Mouse (Mus musculus): ENCODE data around the gene Parp8.
"Not testable (repeated sequence)": the region's sequence is repeated elsewhere in the genome, so short reads cannot be mapped to it uniquely, and the experiment has no call there.

Parp8 gene

GRCm38 (mm10) chr13:116962480-116963462, 62.6 kb downstream of the Parp8 start:
- DNase-seq (ENCODE audit: low spot score in 2 of 2) = no peak

DNA sequence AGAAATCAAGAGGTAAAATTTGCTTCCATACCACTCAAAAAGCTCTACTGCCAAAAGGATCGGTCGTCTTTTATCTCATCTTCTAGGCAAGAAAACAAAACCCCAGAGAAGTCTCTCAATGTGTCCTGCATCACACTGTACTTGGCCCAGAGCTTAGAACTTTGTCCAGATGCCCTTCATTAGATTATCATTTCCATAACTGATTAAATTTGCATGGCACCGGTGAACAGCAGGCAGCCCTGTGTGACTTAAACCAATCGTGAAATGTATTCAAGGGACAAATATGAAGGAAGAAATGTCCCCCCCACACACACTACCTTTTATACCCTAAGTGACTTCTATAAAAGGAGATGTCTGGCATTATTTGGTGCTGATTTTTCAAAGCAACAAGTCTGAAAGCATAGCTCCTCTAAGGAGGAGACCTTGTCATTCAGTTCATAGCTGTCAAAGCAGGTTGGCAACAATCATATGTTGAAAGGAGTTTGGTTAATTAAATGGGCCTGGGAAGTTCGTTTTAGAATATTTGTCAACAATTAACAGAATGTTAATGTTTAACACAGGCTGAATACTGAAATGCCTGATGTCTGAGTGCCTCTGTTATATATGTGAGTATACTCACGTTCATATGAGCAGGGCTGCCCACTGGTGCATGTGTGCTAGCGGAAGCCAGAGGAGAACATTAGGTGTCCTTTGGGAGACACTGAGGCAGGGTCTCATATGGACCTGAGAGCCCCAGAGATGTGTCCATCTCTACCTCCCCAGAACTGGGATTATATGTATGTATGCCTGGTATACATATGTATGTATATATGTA, 66.4 kb downstream of the Parp8 start:
- no peak for DNase-seq (ENCODE audit: low spot score in 2 of 2)

GRCm38 (mm10) chr13:116957577-116957976, 67.8 kb downstream of the Parp8 start:
- DNase-seq (ENCODE audit: low spot score in 2 of 2) = no peak

GRCm38 (mm10) chr13:116951336-116951735, 74.0 kb downstream of the Parp8 start:
- no peak for DNase-seq (ENCODE audit: low spot score in 2 of 2)

DNA sequence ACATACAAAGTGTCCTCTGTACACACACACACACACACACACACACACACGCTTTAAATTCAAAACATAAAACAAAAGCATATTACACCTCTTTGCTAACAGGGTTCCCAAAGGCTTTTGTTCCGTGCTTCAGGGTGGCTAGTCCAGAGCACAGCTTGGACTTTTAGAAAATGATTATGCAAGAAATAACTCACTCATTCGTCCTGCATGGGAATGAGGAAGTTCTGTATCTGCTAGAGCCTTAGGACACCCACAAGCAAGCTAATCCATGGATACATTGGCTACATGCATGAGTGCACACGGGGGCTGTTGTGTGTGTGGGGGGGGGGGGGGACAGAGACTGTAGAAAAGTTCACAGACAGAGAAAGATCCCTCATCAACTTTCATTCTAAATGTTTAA, 75.8 kb downstream of the Parp8 start:
- DNase-seq (ENCODE audit: low spot score in 2 of 2) = no peak

- no peak for DNase-seq (ENCODE audit: low spot score in 2 of 2)
Observed at GRCm38 (mm10) chr13:116949056-116949455, 76.3 kb downstream of the Parp8 start.

GRCm38 (mm10) chr13:116948299-116948659, 77.1 kb downstream of the Parp8 start:
- no peak for DNase-seq (ENCODE audit: low spot score in 2 of 2)

DNA sequence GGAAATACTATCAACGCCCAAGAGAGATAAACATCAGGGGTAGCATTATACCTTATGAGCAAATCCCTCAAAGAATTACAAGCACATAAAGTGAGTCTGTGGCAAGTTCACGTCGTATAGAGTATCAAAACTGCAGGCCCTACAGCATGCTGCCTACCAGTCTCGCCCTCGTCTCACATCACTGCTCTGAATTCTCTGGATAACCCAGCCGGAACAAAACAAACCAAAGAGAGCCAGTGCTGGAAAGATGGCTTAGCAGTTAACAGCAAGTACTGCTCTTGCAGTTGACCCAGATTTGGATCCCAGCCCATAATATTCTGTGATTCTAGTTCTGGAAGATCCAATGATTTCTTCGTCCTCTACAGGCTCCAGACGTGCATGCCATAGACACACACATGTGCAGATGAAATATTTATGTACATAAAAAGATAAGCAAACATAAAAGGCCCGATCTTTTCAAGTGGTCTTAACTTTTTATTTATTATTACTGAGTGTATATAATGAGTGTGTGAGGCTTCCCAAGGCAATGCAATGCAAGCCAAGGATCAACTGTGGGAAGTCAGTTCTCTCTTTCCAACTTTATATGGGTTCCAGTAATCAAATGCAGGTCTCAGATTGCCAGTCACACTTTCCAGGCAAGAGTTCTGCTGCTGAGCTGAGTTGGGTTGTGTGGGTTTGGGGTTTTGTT, 77.6 kb downstream of the Parp8 start:
- no peak for DNase-seq (ENCODE audit: low spot score in 2 of 2)

DNA sequence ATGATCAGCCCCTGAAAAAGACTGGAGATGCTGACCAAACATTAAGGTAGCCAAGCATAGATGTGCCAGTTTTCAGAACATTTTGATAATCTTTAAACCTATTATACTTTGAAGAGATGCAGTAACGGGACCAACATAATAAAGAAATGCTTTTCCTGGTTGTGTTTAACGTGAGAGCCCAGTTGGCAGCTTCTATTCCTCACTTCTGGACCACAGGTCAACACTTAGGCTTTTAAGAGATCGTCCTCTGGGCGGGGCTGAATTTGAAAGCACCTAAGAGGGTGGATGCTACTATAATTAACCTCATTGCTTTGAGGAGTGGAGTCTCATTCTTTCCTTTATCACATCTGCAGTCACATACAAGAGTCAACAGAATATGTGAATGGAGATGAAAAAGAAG, 78.8 kb downstream of the Parp8 start:
- no peak for DNase-seq (ENCODE audit: low spot score in 2 of 2)

GRCm38 (mm10) chr13:116941280-116942015, 83.9 kb downstream of the Parp8 start:
- no peak for DNase-seq (ENCODE audit: low spot score in 2 of 2)

DNA sequence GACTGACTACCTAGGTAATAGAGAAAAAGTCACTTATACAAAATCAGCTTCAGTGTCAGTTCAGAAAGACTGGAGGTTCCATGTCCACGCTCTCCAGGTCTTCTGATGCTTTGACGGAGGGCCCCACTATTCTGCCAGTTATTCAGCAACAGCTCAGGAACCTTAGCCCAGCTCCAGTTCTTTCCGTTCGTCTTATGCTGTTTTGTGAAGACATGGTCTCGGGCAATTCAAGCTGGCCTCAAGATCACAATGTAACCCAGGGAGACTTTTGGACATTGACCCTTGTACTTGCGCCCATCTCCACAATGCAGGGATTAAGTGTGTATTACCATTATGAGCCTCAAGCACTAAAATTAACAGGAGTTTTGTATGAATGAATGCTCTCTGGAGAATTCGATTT, 84.6 kb downstream of the Parp8 start:
- no peak for DNase-seq (ENCODE audit: low spot score in 2 of 2)

- DNase-seq (ENCODE audit: low spot score in 2 of 2) = not testable (repeated sequence)
Observed at GRCm38 (mm10) chr13:116937019-116937418, 88.3 kb downstream of the Parp8 start.

- no peak for DNase-seq (ENCODE audit: low spot score in 2 of 2)
Observed at GRCm38 (mm10) chr13:116917387-116917930, 107.9 kb downstream of the Parp8 start.

DNA sequence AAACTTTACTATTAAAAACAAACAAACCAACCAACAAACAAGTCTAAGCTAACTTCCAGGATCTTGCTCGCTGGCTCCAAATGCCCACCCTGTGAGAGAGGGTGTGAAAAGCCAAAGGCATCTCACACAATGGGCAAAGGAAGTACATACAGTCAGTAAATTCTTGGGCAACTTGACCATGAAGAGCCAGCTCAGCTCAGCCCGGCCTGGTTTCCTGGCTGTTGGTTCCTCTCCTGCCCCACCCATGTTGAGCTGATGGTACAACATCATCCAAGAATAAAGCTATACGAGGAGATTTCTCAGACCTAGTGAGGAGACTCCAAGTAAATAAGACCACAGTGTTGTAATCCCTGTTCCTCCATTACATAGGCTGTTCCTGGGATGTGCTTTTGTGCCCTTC, 117.1 kb downstream of the Parp8 start:
- DNase-seq (ENCODE audit: low spot score in 2 of 2) = no peak

GRCm38 (mm10) chr13:116903394-116903793, 121.9 kb downstream of the Parp8 start:
- no peak for DNase-seq (ENCODE audit: low spot score in 2 of 2)

DNA sequence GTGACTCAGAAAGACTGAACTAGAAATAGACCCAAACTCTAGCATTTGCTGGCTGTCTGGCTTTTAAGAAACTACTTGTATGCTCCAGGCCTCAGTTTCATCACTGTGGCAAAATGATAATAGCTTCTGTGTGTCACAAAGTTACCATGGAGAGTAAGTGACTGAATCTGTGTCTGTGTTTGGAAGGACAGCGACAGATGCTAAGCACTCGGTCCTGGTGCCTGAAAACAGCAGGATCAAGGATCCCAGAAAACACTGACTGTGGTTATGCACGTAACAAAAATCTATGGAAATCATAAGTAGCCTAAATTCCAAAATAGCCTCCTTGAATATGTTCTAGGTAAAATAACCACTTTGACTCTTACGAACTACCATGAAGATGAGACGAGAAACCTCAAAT, 126.9 kb downstream of the Parp8 start:
- no peak for DNase-seq (ENCODE audit: low spot score in 2 of 2)

DNA sequence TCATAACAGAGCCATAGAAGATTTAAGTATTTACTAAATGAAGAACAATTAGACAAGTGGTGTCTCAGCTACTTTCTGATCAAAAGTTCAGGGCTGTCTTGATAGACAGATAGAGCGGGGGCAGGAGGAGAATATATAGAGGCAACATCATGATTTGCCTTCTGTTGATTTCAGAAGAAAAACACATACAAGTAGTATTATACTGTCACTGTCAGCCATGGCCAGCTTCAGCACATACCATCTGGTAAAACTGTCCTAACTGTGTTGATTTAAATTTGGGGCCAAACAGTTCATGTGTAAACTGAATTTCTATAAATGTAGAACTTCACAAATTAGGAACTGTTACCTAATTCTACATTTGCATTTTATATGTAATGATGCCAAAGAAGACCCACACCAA, 127.6 kb downstream of the Parp8 start:
- DNase-seq (ENCODE audit: low spot score in 2 of 2) = no peak

DNA sequence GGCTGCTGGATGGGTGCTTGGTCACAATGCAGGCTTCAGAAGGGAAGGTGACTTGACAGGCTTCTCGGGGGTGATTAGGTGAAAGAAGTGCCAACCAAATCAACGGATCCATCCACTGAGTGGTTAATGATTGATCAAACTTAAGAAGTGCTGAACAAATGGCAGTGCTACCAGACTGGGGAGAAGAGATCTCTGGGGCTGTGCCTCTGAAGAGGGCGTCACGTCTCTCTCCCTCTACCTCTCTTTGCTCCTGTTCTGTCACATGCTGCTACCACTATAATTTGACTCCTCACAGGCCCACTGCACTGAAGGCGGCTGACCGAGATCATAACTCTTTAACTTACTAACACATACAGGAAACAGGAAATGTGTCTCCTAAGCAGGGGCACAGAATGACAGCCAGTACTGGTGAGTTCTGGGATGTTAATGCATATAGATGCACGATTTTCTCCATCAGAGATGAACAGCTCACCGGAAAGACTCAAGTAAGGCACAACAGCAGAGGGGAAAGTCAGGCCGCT, 140.9 kb downstream of the Parp8 start:
- DNase-seq (ENCODE audit: low spot score in 2 of 2) = no peak

GRCm38 (mm10) chr13:116882226-116882625, 143.1 kb downstream of the Parp8 start:
- DNase-seq (ENCODE audit: low spot score in 2 of 2) = no peak

DNA sequence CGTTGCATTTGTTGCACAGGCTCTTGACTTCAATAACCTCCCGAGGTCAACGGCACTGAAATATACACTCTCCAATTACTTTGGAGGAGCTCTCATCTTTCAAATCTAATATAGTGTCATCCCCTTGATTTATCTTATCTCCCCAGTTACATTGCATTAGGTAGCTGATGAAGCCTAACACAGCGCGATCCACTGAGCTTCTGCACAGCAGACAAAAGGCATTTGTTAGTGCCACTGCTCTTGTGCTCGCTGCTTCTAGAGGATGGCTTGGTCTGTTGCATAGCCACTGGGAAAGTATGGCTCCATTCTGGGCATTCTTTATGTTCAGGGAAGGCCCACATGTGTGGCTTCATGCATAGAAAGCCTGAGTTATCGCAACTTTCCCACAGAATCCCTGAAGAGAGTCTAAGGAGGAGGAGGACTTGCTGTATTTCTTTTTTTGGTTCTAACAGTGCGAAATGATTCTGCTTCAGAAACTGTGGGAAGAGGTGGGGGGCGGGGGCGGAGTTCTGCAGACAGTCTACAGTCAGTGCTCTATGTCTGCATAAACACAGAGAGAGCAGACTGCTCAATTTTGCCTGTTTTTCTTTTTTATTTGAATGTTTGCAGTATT, 145.7 kb downstream of the Parp8 start:
- DNase-seq (ENCODE audit: low spot score in 2 of 2) = no peak

Data from frontal cortex, postnatal 10 days (tissue).